Mouse (Mus musculus): ENCODE data around the gene Pak1. TPM values are rescaled to one million over a fixed set of nuclear protein-coding genes. Genes with fewer than 3 reads are reported as not detected.

Gene Pak1
- polyA plus RNA-seq, 1 experiment from 2014 or later: 36.2 TPM

GRCm38 (mm10) chr7:97873317-97873716, 85.0 kb downstream of the Pak1 start:
- Histone ChIP-seq H3K4me3 (ENCODE audit: low read depth, low read length) (no peak overlapping the region), H3K36me3 (ENCODE audit: control insufficient read depth, insufficient read depth, low read length) (no peaks in the 10 kb centered on the region)

GRCm38 (mm10) chr7:97877846-97878538, 89.7 kb downstream of the Pak1 start:
- Histone ChIP-seq H3K4me2 (replicated peaks; ENCODE audit: low read depth, low read length) (no peak overlapping the region), H3K4me1 (ENCODE audit: control insufficient read depth, insufficient read depth, low read length) (no peaks in the 10 kb centered on the region), H3K36me3 (ENCODE audit: control insufficient read depth, insufficient read depth, low read length) (no peaks in the 10 kb centered on the region), H3K4me3 (ENCODE audit: low read depth, low read length) (no peak overlapping the region), H3K9me3 (ENCODE audit: control insufficient read depth, low read depth, low read length) (no peaks in the 10 kb centered on the region), H3K27me3 (ENCODE audit: control insufficient read depth, insufficient read depth, low read length) (no peaks in the 10 kb centered on the region), H3K9ac (replicated peaks; ENCODE audit: low read depth, low read length) (no peak overlapping the region), H3K27ac (ENCODE audit: low read length) (no peak overlapping the region)
- ATAC-seq (ENCODE audit: insufficient number of reproducible peaks, insufficient read depth, low FRiP score, low read depth): no peak
- 79% methylated on average over 7 of the region's 7 CpGs for WGBS

More at GRCm38 (mm10) chr7:97873317-97873716, 85.0 kb downstream of the Pak1 start:
- Histone ChIP-seq H3K27me3 (ENCODE audit: control insufficient read depth, insufficient read depth, low read length) (no peaks in the 10 kb centered on the region), H3K4me1 (ENCODE audit: control insufficient read depth, insufficient read depth, low read length) (no peaks in the 10 kb centered on the region), H3K4me2 (replicated peaks; ENCODE audit: low read depth, low read length) (no peak overlapping the region), H3K27ac (ENCODE audit: low read length) (no peak overlapping the region), H3K9ac (replicated peaks; ENCODE audit: low read depth, low read length) (no peak overlapping the region), H3K9me3 (ENCODE audit: control insufficient read depth, low read depth, low read length) (no peaks in the 10 kb centered on the region)
- no peak for ATAC-seq (ENCODE audit: insufficient number of reproducible peaks, insufficient read depth, low FRiP score, low read depth)

- Histone ChIP-seq H3K9ac (replicated peaks; ENCODE audit: low read depth, low read length) (no peak overlapping the region), H3K27me3 (ENCODE audit: control insufficient read depth, insufficient read depth, low read length) (no peaks in the 10 kb centered on the region), H3K27ac (ENCODE audit: low read length) (no peak overlapping the region), H3K9me3 (ENCODE audit: control insufficient read depth, low read depth, low read length) (no peaks in the 10 kb centered on the region), H3K36me3 (ENCODE audit: control insufficient read depth, insufficient read depth, low read length) (peaks cover 14% of the 10 kb centered on the region; the same call in 1 of the 2 replicates), H3K4me3 (ENCODE audit: low read depth, low read length) (no peak overlapping the region), H3K4me2 (replicated peaks; ENCODE audit: low read depth, low read length) (no peak overlapping the region), H3K4me1 (ENCODE audit: control insufficient read depth, insufficient read depth, low read length) (no peaks in the 10 kb centered on the region)
- no peak for ATAC-seq (ENCODE audit: insufficient number of reproducible peaks, insufficient read depth, low FRiP score, low read depth)
- 77% methylated on average over 3 of the region's 3 CpGs for WGBS
Observed at GRCm38 (mm10) chr7:97911646-97912045, 123.3 kb downstream of the Pak1 start.

- ATAC-seq (ENCODE audit: insufficient number of reproducible peaks, insufficient read depth, low FRiP score, low read depth): no peak
- Histone ChIP-seq H3K4me1 (ENCODE audit: control insufficient read depth, insufficient read depth, low read length) (no peaks in the 10 kb centered on the region), H3K36me3 (ENCODE audit: control insufficient read depth, insufficient read depth, low read length) (peaks cover 6% of the 10 kb centered on the region; the same call in 1 of the 2 replicates), H3K9me3 (ENCODE audit: control insufficient read depth, low read depth, low read length) (no peaks in the 10 kb centered on the region), H3K27me3 (ENCODE audit: control insufficient read depth, insufficient read depth, low read length) (no peaks in the 10 kb centered on the region), H3K9ac (replicated peaks; ENCODE audit: low read depth, low read length) (no peak overlapping the region), H3K4me2 (replicated peaks; ENCODE audit: low read depth, low read length) (no peak overlapping the region), H3K4me3 (ENCODE audit: low read depth, low read length) (no peak overlapping the region), H3K27ac (ENCODE audit: low read length) (no peak overlapping the region)
- WGBS: 72% methylated on average over 2 of the region's 2 CpGs
Observed at GRCm38 (mm10) chr7:97914833-97915516, 126.6 kb downstream of the Pak1 start.

- H3K4me2 ChIP-seq (replicated peaks; ENCODE audit: low read depth, low read length): no peak within 1 kb of the TSS
- H3K27me3 ChIP-seq (ENCODE audit: control insufficient read depth, insufficient read depth, low read length): no peaks in the 10 kb centered on the region
- no peak for ATAC-seq (ENCODE audit: insufficient number of reproducible peaks, insufficient read depth, low FRiP score, low read depth)
- H3K9ac ChIP-seq (replicated peaks; ENCODE audit: low read depth, low read length): no peak within 1 kb of the TSS
- no peak within 1 kb of the TSS for H3K27ac ChIP-seq (ENCODE audit: low read length)
- no peaks in the 10 kb centered on the region for H3K9me3 ChIP-seq (ENCODE audit: control insufficient read depth, low read depth, low read length)
- 78% methylated on average over 12 of the region's 12 CpGs for WGBS
- H3K4me1 ChIP-seq (ENCODE audit: control insufficient read depth, insufficient read depth, low read length): no peaks in the 10 kb centered on the region
- no peaks in the 10 kb centered on the region for H3K36me3 ChIP-seq (ENCODE audit: control insufficient read depth, insufficient read depth, low read length)
- no peak within 1 kb of the TSS for H3K4me3 ChIP-seq (ENCODE audit: low read depth, low read length)
Observed at GRCm38 (mm10) chr7:97919742-97920141, 131.4 kb downstream of the Pak1 start, which contains the start of gene Gdpd4. Gdpd4 (plus strand) TSS chr7:97919955.

GRCm38 (mm10) chr7:97925819-97926218, 137.5 kb downstream of the Pak1 start:
- Histone ChIP-seq H3K4me2 (replicated peaks; ENCODE audit: low read depth, low read length) (no peak overlapping the region), H3K27me3 (ENCODE audit: control insufficient read depth, insufficient read depth, low read length) (no peaks in the 10 kb centered on the region), H3K36me3 (ENCODE audit: control insufficient read depth, insufficient read depth, low read length) (no peaks in the 10 kb centered on the region), H3K27ac (ENCODE audit: low read length) (no peak overlapping the region), H3K9me3 (ENCODE audit: control insufficient read depth, low read depth, low read length) (no peaks in the 10 kb centered on the region), H3K4me3 (ENCODE audit: low read depth, low read length) (no peak overlapping the region), H3K9ac (replicated peaks; ENCODE audit: low read depth, low read length) (no peak overlapping the region), H3K4me1 (ENCODE audit: control insufficient read depth, insufficient read depth, low read length) (no peaks in the 10 kb centered on the region)
- ATAC-seq (ENCODE audit: insufficient number of reproducible peaks, insufficient read depth, low FRiP score, low read depth): no peak
- WGBS: 24% methylated on average over 1 of the region's 1 CpGs

DNA sequence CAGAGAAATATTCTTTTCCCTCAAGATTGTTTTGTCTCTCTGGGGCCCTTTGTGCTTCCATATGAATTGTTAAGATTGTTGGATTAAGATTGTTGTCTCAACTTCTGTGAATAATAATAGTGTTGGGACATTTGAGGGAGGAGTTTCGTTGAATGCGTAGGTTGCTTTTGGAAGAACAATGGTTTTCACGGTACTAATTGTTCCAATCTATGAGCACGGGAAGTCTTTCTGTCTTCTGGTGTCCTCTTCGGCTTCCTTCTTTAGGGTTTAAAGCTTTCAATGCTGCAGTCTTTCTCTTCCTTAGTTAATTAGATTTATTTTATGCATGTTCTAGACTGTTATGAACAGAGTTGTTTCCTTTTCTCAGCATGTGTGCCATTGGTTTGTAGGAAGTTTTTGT, 138.6 kb downstream of the Pak1 start:
- Histone ChIP-seq H3K36me3 (ENCODE audit: control insufficient read depth, insufficient read depth, low read length) (no peaks in the 10 kb centered on the region), H3K9me3 (ENCODE audit: control insufficient read depth, low read depth, low read length) (no peaks in the 10 kb centered on the region), H3K4me2 (replicated peaks; ENCODE audit: low read depth, low read length) (no peak overlapping the region), H3K27ac (ENCODE audit: low read length) (no peak overlapping the region), H3K9ac (replicated peaks; ENCODE audit: low read depth, low read length) (no peak overlapping the region), H3K27me3 (ENCODE audit: control insufficient read depth, insufficient read depth, low read length) (no peaks in the 10 kb centered on the region), H3K4me3 (ENCODE audit: low read depth, low read length) (no peak overlapping the region), H3K4me1 (ENCODE audit: control insufficient read depth, insufficient read depth, low read length) (no peaks in the 10 kb centered on the region)
- 93% methylated on average over 5 of the region's 5 CpGs for WGBS
- ATAC-seq (ENCODE audit: insufficient number of reproducible peaks, insufficient read depth, low FRiP score, low read depth): no peak

GRCm38 (mm10) chr7:97944485-97944884, 156.1 kb downstream of the Pak1 start:
- Histone ChIP-seq H3K27me3 (ENCODE audit: control insufficient read depth, insufficient read depth, low read length) (no peaks in the 10 kb centered on the region), H3K4me3 (ENCODE audit: low read depth, low read length) (no peak overlapping the region), H3K36me3 (ENCODE audit: control insufficient read depth, insufficient read depth, low read length) (no peaks in the 10 kb centered on the region), H3K4me1 (ENCODE audit: control insufficient read depth, insufficient read depth, low read length) (no peaks in the 10 kb centered on the region), H3K4me2 (replicated peaks; ENCODE audit: low read depth, low read length) (no peak overlapping the region), H3K27ac (ENCODE audit: low read length) (no peak overlapping the region), H3K9ac (replicated peaks; ENCODE audit: low read depth, low read length) (no peak overlapping the region), H3K9me3 (ENCODE audit: control insufficient read depth, low read depth, low read length) (no peaks in the 10 kb centered on the region)
- 93% methylated on average over 1 of the region's 1 CpGs for WGBS
- ATAC-seq (ENCODE audit: insufficient number of reproducible peaks, insufficient read depth, low FRiP score, low read depth): no peak
